Mouse (Mus musculus): Measurements from ENCODE around the gene BC049762.

Gene BC049762

DNA sequence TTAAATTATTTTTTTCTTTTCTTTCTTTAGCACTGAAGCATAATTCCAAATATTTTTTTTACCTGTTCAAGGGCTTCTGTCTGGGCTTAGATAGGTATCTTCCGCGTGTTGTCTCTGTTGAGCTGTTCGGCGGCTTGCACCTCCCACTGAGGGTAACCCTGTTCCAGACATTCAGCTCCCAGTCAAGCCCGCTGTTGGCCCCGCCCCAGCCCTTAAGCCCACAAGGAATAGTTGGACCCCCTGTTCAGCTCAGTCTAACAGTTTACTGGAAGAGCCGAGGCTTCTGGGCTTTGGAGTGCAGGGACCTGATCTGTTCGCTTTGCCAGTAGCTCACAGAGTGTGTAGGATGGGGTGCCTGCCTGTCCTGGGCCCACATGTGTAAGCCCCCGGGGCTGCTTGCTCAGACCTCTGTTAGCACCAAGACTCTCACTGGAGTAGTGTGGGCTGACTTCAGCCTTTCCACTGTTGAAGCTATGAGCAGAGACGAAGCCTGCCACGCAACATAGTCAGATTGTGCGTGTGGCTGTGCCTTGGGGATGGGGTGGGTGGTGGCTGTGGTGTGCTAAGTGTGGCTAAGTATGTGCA is 43.4 kb downstream of the BC049762 start:
- DNase-seq (ENCODE audit: low read depth, low spot score): no peak

- DNase-seq (ENCODE audit: low read depth, low spot score): no peak
These were observed 48.8 kb downstream of the BC049762 start for GRCm38 (mm10) chr11:51214021-51214420.

GRCm38 (mm10) chr11:51211426-51211825 is 51.4 kb downstream of the BC049762 start:
- DNase-seq (ENCODE audit: low read depth, low spot score): no peak

GRCm38 (mm10) chr11:51207758-51208157 is 55.1 kb downstream of the BC049762 start:
- DNase-seq (ENCODE audit: low read depth, low spot score): no peak

All from forelimb bud, embryonic 11.5 days (tissue).